Comparison of ENCODE assay signal across 21 mouse cellular contexts in the genomic region with DNA sequence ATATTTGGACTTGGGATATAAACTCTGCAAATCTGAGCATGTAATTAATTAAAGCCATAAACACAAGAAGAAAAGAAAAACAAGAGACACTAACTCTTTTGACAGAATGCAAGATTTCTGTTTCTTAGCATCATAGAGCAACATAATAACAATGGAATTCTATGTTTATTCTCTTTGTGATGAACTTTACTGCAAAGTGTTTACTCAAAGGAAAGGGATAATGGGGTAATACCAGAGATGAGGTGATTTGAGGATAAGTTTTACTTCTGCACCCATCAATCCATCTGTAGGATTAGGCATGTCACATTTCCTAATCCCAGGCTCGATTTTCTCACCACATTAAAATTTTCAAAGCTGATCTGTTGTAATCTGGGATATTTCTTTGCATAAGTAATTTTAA.
A peak's percentile ranks its signal among the peaks of the same experiment; 100 is the strongest.
DNase-seq lines count a peak whose midpoint lies in the region; ATAC-seq and TF ChIP-seq lines count a peak whose summit lies in the region.
"Had no signal": no experiment of that assay in that cellular context is flagged by ENCODE, and none has a peak within 500 bp of the region (broad histone marks: within the 10 kb centered on the region; RNA-seq: fewer than 3 reads in every experiment).

No protein-coding gene starts in this region.

- no peak for TF ChIP-seq CTCF in kidney, postnatal 0 days (IDR thresholded peaks at IDR 0.05; ENCODE audit: low read depth)
- TF ChIP-seq CTCF in kidney, adult 2 months (conservative IDR thresholded peaks at IDR 0.05; ENCODE audit: insufficient read depth, insufficient read length, low read depth, low read length) = no peak
- TF ChIP-seq CTCF in lung, postnatal 0 days (IDR thresholded peaks at IDR 0.05) = no peak

- WGBS in kidney, postnatal 0 days = 36% methylated on average over 1 of the region's 1 CpGs
- 51% methylated on average over 1 of the region's 1 CpGs for WGBS in kidney, adult 2 months
- WGBS in lung, embryonic 16.5 days = 30% methylated on average over 1 of the region's 1 CpGs
- WGBS in lung, postnatal 0 days = 32% methylated on average over 1 of the region's 1 CpGs

- H3K36me3 ChIP-seq in kidney, postnatal 0 days (ENCODE audit: insufficient read depth, low read length) = no peaks in the 10 kb centered on the region
- H3K36me3 ChIP-seq in kidney, adult 2 months (ENCODE audit: control insufficient read depth, insufficient read depth, low read length) = no peaks in the 10 kb centered on the region
- no peaks in the 10 kb centered on the region for H3K36me3 ChIP-seq in lung, embryonic 16.5 days (ENCODE audit: control insufficient read depth, insufficient read depth, low read length)
- H3K36me3 ChIP-seq in lung, postnatal 0 days (ENCODE audit: insufficient read depth, low read length) = no peaks in the 10 kb centered on the region
- H3K36me3 ChIP-seq: G1E had no signal

- H3K27me3 ChIP-seq in kidney, postnatal 0 days (ENCODE audit: insufficient read depth, low read length) = no peaks in the 10 kb centered on the region
- no peaks in the 10 kb centered on the region for H3K27me3 ChIP-seq in kidney, adult 2 months (replicated peaks; ENCODE audit: control insufficient read depth, insufficient read depth, low read length)
- H3K27me3 ChIP-seq in lung, embryonic 16.5 days (ENCODE audit: control insufficient read depth, insufficient read depth, low read depth, low read length) = no peaks in the 10 kb centered on the region
- no peaks in the 10 kb centered on the region for H3K27me3 ChIP-seq in lung, postnatal 0 days (replicated peaks; ENCODE audit: insufficient read depth, low read length)
- H3K27me3 ChIP-seq: CH12.LX, Patski had no signal

- H3K27ac ChIP-seq in kidney, postnatal 0 days = no peak overlapping the region
- no peak overlapping the region for H3K27ac ChIP-seq in kidney, adult 2 months (ENCODE audit: insufficient read depth, low read depth, low read length)
- no peak overlapping the region for H3K27ac ChIP-seq in lung, embryonic 16.5 days (ENCODE audit: low read length)
- H3K27ac ChIP-seq in lung, postnatal 0 days (ENCODE audit: low read length) = no peak overlapping the region

- ATAC-seq in kidney, postnatal 0 days (replicated peaks; ENCODE audit: low FRiP score, low read depth) = no peak
- peak; percentile 65 for ATAC-seq in lung, embryonic 16.5 days (ENCODE audit: low read depth)
- no peak for ATAC-seq in lung, postnatal 0 days
- ATAC-seq: activated CD4-positive, CD25-positive, alpha-beta regulatory T cell, adult 4 months; CD4-positive, CD25-positive, alpha-beta regulatory T cell, adult 4 months; Patski had no signal

- no peak overlapping the region for H3K4me3 ChIP-seq in kidney, postnatal 0 days (replicated peaks; ENCODE audit: low read depth, low read length)
- H3K4me3 ChIP-seq in kidney, adult 2 months (ENCODE audit: insufficient read depth, low read depth, low read length) = no peak overlapping the region
- no peak overlapping the region for H3K4me3 ChIP-seq in lung, embryonic 16.5 days (ENCODE audit: low read length)
- no peak overlapping the region for H3K4me3 ChIP-seq in lung, postnatal 0 days (ENCODE audit: low read depth, low read length)

- H3K9me3 ChIP-seq in kidney, postnatal 0 days (replicated peaks; ENCODE audit: low read length) = no peaks in the 10 kb centered on the region
- H3K9me3 ChIP-seq in lung, embryonic 16.5 days (ENCODE audit: control insufficient read depth, low read length) = no peaks in the 10 kb centered on the region
- H3K9me3 ChIP-seq in lung, postnatal 0 days (ENCODE audit: low read length) = no peaks in the 10 kb centered on the region
- H3K9me3 ChIP-seq: G1E had no signal

- peak; percentile 53 for DNase-seq in kidney, postnatal 0 days (ENCODE audit: low spot score)
- no peak for DNase-seq in kidney, adult 2 months
- DNase-seq in lung, postnatal 25 days (ENCODE audit: low spot score) = no peak
- peak; percentile 32 for DNase-seq in lung, postnatal 0 days (ENCODE audit: low spot score)
- no peak for DNase-seq in lung, postnatal 4 days
- DNase-seq: adrenal gland, adult 2 months; adrenal gland, adult 8-10 months; adrenal gland, postnatal 10 days; adrenal gland, postnatal 14 days; adrenal gland, postnatal 25 days; adrenal gland, postnatal 36 days; B cell, adult 2 months; cerebellum, adult 11 months; cerebellum, adult 11-12 months; cerebellum, adult 18-20 months had no signal

- H3K4me2 ChIP-seq in kidney, postnatal 0 days (ENCODE audit: low read length) = no peak overlapping the region
- H3K4me2 ChIP-seq in lung, embryonic 16.5 days (ENCODE audit: low read depth, low read length) = no peak overlapping the region
- H3K4me2 ChIP-seq in lung, postnatal 0 days (replicated peaks; ENCODE audit: low read depth, low read length) = no peak overlapping the region

- TF ChIP-seq EP300 in lung, postnatal 0 days (IDR thresholded peaks at IDR 0.05) = no peak

- no peak for TF ChIP-seq POLR2A in kidney, adult 2 months (IDR thresholded peaks at IDR 0.05; ENCODE audit: low read depth, low read length)

- no peaks in the 10 kb centered on the region for H3K4me1 ChIP-seq in kidney, postnatal 0 days (replicated peaks; ENCODE audit: insufficient read depth, low read length)
- no peaks in the 10 kb centered on the region for H3K4me1 ChIP-seq in kidney, adult 2 months (ENCODE audit: control insufficient read depth, insufficient read depth, low read length)
- H3K4me1 ChIP-seq in lung, embryonic 16.5 days (replicated peaks; ENCODE audit: control insufficient read depth, insufficient read depth, low read length) = no peaks in the 10 kb centered on the region
- H3K4me1 ChIP-seq in lung, postnatal 0 days (ENCODE audit: insufficient read depth, low read depth, low read length) = no peaks in the 10 kb centered on the region

- no peak overlapping the region for H3K9ac ChIP-seq in kidney, postnatal 0 days (ENCODE audit: low read depth, low read length)
- no peak overlapping the region for H3K9ac ChIP-seq in lung, embryonic 16.5 days (ENCODE audit: low read length)
- H3K9ac ChIP-seq in lung, postnatal 0 days (replicated peaks; ENCODE audit: low read depth) = no peak overlapping the region

Comparison
In these comparisons a context has a peak if more than half of its experiments do, and no peak if none do; other contexts are left out.
1. DNase-seq: peak in kidney, postnatal 0 days (single experiment) and lung, postnatal 0 days (single experiment); none in kidney, adult 2 months (single experiment), lung, postnatal 25 days (single experiment) and lung, postnatal 4 days (0 of 2).